Comparison of ENCODE assay signal across 21 mouse cellular contexts in the genomic region with DNA sequence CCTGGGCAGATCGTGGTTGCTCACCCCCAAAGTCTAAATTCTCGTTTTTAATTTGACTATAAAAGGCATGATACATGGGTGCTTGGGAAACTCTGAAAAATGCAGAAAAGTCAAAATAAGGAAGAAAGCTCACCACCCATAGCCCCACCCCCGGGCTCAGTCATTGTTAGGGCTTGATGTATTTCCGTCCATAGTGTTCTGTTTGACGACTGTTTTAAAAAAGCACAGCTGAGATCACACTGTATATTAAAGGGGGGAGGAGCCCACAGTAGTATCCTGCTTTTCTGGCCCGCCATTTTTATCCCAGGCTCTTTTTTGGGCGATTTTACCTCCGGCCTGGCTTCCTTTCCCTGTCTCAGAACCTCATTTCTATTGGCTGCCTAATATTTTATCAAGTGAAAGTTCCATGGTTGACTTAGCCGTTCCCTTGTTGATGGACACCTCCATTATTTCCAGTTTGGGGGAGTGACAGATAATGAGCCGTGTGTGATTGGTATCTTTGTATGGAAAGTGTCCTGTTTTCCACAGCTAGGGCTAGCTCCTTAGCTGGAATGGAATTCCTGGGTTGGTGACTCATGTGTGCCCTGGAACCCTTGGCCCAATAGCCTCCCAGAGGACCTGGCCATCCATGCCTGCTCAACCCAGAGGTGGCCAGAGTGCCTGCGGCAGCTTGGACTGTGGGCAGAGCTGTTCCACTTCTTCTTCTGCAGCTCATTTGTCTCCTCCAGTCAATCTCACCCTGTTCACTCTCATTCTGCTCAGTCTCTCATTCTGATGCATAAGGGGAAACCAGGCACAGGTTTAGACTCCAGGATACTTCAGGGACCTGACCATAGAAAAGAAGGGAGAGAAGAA. TPM values are rescaled to one million over a fixed set of nuclear protein-coding genes. Genes with fewer than 3 reads are reported as not detected.
DNase-seq lines count a peak whose midpoint lies in the region; ATAC-seq and TF ChIP-seq lines count a peak whose summit lies in the region.
"Had no signal": no experiment of that assay in that cellular context is flagged by ENCODE, and none has a peak within 500 bp of the region (broad histone marks: within the 10 kb centered on the region; RNA-seq: fewer than 3 reads in every experiment).

No protein-coding gene starts in this region.

- no peak for ATAC-seq in heart, embryonic 14.5 days (ENCODE audit: insufficient number of reproducible peaks, insufficient read depth, low FRiP score, low read depth)
- no peak; the same call in 1 of the 2 replicates for ATAC-seq in lung, embryonic 16.5 days (ENCODE audit: low read depth)
- ATAC-seq: hindbrain, embryonic 16.5 days; intestine, postnatal 0 days had no signal

- intact Hi-C loops in heart, postnatal 36 days (cut with DNase I) = no loop called here

- WGBS in heart, embryonic 14.5 days = 63% methylated on average over 11 of the region's 11 CpGs
- WGBS in lung, embryonic 16.5 days = 68% methylated on average over 11 of the region's 11 CpGs
- WGBS in lung, adult 2 months = 49% methylated on average over 11 of the region's 11 CpGs

- H3K4me3 ChIP-seq in heart, embryonic 14.5 days (ENCODE audit: control insufficient read depth in 1 of 2, insufficient read depth in 1 of 2, low read depth in 1 of 2, low read length in 2 of 2) = no peak overlapping the region
- H3K4me3 ChIP-seq in lung, embryonic 16.5 days (ENCODE audit: low read length) = no peak overlapping the region
- no peak overlapping the region for H3K4me3 ChIP-seq in lung, adult 2 months (replicated peaks; ENCODE audit: extremely low read depth, low read depth, low read length)
- H3K4me3 ChIP-seq: liver, embryonic 13.5 days had no signal

- H3K4me2 ChIP-seq in heart, embryonic 14.5 days (ENCODE audit: low read length) = no peak overlapping the region
- no peak overlapping the region for H3K4me2 ChIP-seq in lung, embryonic 16.5 days (ENCODE audit: low read depth, low read length)
- H3K4me2 ChIP-seq: liver, embryonic 13.5 days had no signal

- no peak overlapping the region for H3K9ac ChIP-seq in heart, embryonic 14.5 days (ENCODE audit: low read length)
- no peak overlapping the region for H3K9ac ChIP-seq in lung, embryonic 16.5 days (ENCODE audit: low read length)
- H3K9ac ChIP-seq: liver, embryonic 13.5 days had no signal

- no peak for TF ChIP-seq POLR2A in lung, adult 2 months (IDR thresholded peaks at IDR 0.05; ENCODE audit: borderline replicate concordance, extremely low read depth, low read depth, low read length)

- H3K27ac ChIP-seq in heart, embryonic 14.5 days (replicated peaks in 1 of 2; ENCODE audit: control insufficient read depth in 1 of 2, insufficient read depth in 1 of 2, low read depth in 2 of 2, low read length in 2 of 2) = peak overlapping the region; percentile 24 to 51
- peak overlapping the region; percentile 59; the same call in 1 of the 2 replicates for H3K27ac ChIP-seq in lung, embryonic 16.5 days (ENCODE audit: low read length)
- H3K27ac ChIP-seq: liver, embryonic 13.5 days had no signal

- DNase-seq in heart, postnatal 36 days = no peak
- no peak for DNase-seq in lung, adult 2 months
- peak; percentile 64 for DNase-seq in NIH3T3 (ENCODE audit: low read depth)
- DNase-seq in splenic B cell, adult 2 months (ENCODE audit: low read depth, low spot score) = peak; percentile 12
- DNase-seq in embryo, embryonic 9.5 days (ENCODE audit: extremely low spot score) = no peak
- DNase-seq: adrenal gland, postnatal 25 days; cerebellum, postnatal 10 days; embryo, embryonic 11 days; gastrocnemius, postnatal 25 days; heart, postnatal 10 days; kidney, postnatal 25 days; layer of hippocampus, adult 9-11 months; liver, embryonic 13.5 days; midbrain, embryonic 14.5 days; right cerebral cortex, adult 18-20 months; spleen, adult 18-20 months had no signal

- no peaks in the 10 kb centered on the region for H3K36me3 ChIP-seq in heart, embryonic 14.5 days (ENCODE audit: control insufficient read depth, insufficient read depth, low read length)
- no peaks in the 10 kb centered on the region for H3K36me3 ChIP-seq in lung, embryonic 16.5 days (ENCODE audit: control insufficient read depth, insufficient read depth, low read length)
- H3K36me3 ChIP-seq in splenic B cell, adult 2 months (ENCODE audit: control insufficient read depth, insufficient read depth, low read length, poor library complexity, severe bottlenecking) = no peaks in the 10 kb centered on the region
- H3K36me3 ChIP-seq: G1E; liver, embryonic 13.5 days had no signal

- peaks cover 7% of the 10 kb centered on the region; the same call in 1 of the 2 replicates for H3K9me3 ChIP-seq in heart, embryonic 14.5 days (ENCODE audit: control insufficient read depth, low read length)
- no peaks in the 10 kb centered on the region for H3K9me3 ChIP-seq in lung, embryonic 16.5 days (ENCODE audit: control insufficient read depth, low read length)
- H3K9me3 ChIP-seq: G1E; liver, embryonic 13.5 days had no signal

- no peaks in the 10 kb centered on the region for H3K27me3 ChIP-seq in heart, embryonic 14.5 days (ENCODE audit: control insufficient read depth, insufficient read depth, low read length)
- no peaks in the 10 kb centered on the region for H3K27me3 ChIP-seq in lung, embryonic 16.5 days (ENCODE audit: control insufficient read depth, insufficient read depth, low read depth, low read length)
- no peaks in the 10 kb centered on the region for H3K27me3 ChIP-seq in splenic B cell, adult 2 months (ENCODE audit: control insufficient read depth, insufficient read depth, low read length, poor library complexity, severe bottlenecking)

- no peak for TF ChIP-seq CTCF in lung, adult 2 months (IDR thresholded peaks at IDR 0.05; ENCODE audit: insufficient read depth, low read length)

- peaks cover 0 to 6% of the 10 kb centered on the region in 2 experiments; a peak in 1 of 4 replicates for H3K4me1 ChIP-seq in heart, embryonic 14.5 days (ENCODE audit: control insufficient read depth in 2 of 2, insufficient read depth in 2 of 2, low read length in 2 of 2)
- no peaks in the 10 kb centered on the region for H3K4me1 ChIP-seq in lung, embryonic 16.5 days (replicated peaks; ENCODE audit: control insufficient read depth, insufficient read depth, low read length)
- H3K4me1 ChIP-seq in lung, adult 2 months (ENCODE audit: control insufficient read depth, insufficient read depth, low read length) = no peaks in the 10 kb centered on the region

RNA-seq across cellular contexts. Expression of a gene that starts 22.7 kb away (rescaled TPM):
- 4.9 and 5.2 TPM in 2 replicates for polyA plus RNA-seq in heart, embryonic 14.5 days (2014; fragmentation: Nextera tagmentation; extraction: Ambion mirVana)
- total RNA-seq in heart, postnatal 36 days (2021) = 10 to 100 TPM; 30.4 to 31.3 TPM
- 7.2 and 7.7 TPM in 2 replicates for polyA plus RNA-seq in lung, embryonic 16.5 days (2015; fragmentation: Nextera tagmentation; extraction: Ambion mirVana)
- polyA plus RNA-seq in lung, adult 2 months (2012; rRNA removed) = 138 and 155 TPM in 2 replicates
- polyA plus RNA-seq: G1E had no signal

RNA-seq across cellular contexts. Expression of a gene that starts 53.7 kb away (rescaled TPM):
- polyA plus RNA-seq in heart, embryonic 14.5 days (2014; fragmentation: Nextera tagmentation; extraction: Ambion mirVana) = 40.7 and 44.5 TPM in 2 replicates
- total RNA-seq in heart, postnatal 36 days (2021) = 10 to 100 TPM; 81.8 to 90.5 TPM
- 20.7 and 21.9 TPM in 2 replicates for polyA plus RNA-seq in lung, embryonic 16.5 days (2015; fragmentation: Nextera tagmentation; extraction: Ambion mirVana)
- 44.1 and 50.9 TPM in 2 replicates for polyA plus RNA-seq in lung, adult 2 months (2012; rRNA removed)

RNA-seq across cellular contexts. Expression of a gene that starts 54.2 kb away (rescaled TPM):
- polyA plus RNA-seq in heart, embryonic 14.5 days (2014; fragmentation: Nextera tagmentation; extraction: Ambion mirVana) = 763 and 822 TPM in 2 replicates
- 100 to 1,000 TPM; 163 to 164 TPM for total RNA-seq in heart, postnatal 36 days (2021)
- 994 and 1,049 TPM in 2 replicates for polyA plus RNA-seq in lung, embryonic 16.5 days (2015; fragmentation: Nextera tagmentation; extraction: Ambion mirVana)
- polyA plus RNA-seq in lung, adult 2 months (2012; rRNA removed) = 369 and 428 TPM in 2 replicates

Comparison
In these comparisons a context has a peak if more than half of its experiments do, and no peak if none do; other contexts are left out.
1. RNA of a gene that starts 22.7 kb away (polyA plus RNA-seq): 138 to 155 TPM in lung, adult 2 months; 7.2 to 7.7 TPM in lung, embryonic 16.5 days and 4.9 to 5.2 TPM in heart, embryonic 14.5 days; every median in the first group is over 10 times any median in the second.
2. DNase-seq: peak in NIH3T3 (single experiment) and splenic B cell, adult 2 months (single experiment); none in heart, postnatal 36 days (0 of 2), lung, adult 2 months (single experiment) and embryo, embryonic 9.5 days (single experiment).